Mouse (Mus musculus): ENCODE results near the gene Ank3. TPM values are rescaled to one million over a fixed set of nuclear protein-coding genes. Genes with fewer than 3 reads are reported as not detected.

The Ank3 gene
- polyA plus RNA-seq, 1 experiment from 2014 or later, result 7.1 TPM

GRCm38 (mm10) chr10:70022596-70022995 is 624.0 kb downstream of the Ank3 start:
- H3K36me3 ChIP-seq (replicated peaks; ENCODE audit: insufficient read depth, low read length), result no peaks in the 10 kb centered on the region
- no peaks in the 10 kb centered on the region for H3K4me1 ChIP-seq (ENCODE audit: insufficient read depth)
- no peak overlapping the region for H3K27ac ChIP-seq (ENCODE audit: low read depth)
- no peaks in the 10 kb centered on the region for H3K9me3 ChIP-seq (ENCODE audit: low read length)
- H3K9ac ChIP-seq (replicated peaks), result no peak overlapping the region
- DNase-seq (no peak), ATAC-seq (no peak)
- H3K4me2 ChIP-seq (ENCODE audit: low read depth, low read length), result no peak overlapping the region
- no peaks in the 10 kb centered on the region for H3K27me3 ChIP-seq (ENCODE audit: insufficient read depth, low read length)
- no peak overlapping the region for H3K4me3 ChIP-seq (ENCODE audit: low read depth, low read length)
- no peak for TF ChIP-seq EP300 (IDR thresholded peaks at IDR 0.05; ENCODE audit: low read depth)
- no peak for TF ChIP-seq CTCF (IDR thresholded peaks at IDR 0.05; ENCODE audit: low read depth)
- WGBS (ENCODE audit: insufficient replicate concordance), result 64% methylated on average over 5 of the region's 5 CpGs

- H3K4me1 ChIP-seq (ENCODE audit: insufficient read depth), result no peaks in the 10 kb centered on the region
- H3K4me3 ChIP-seq (ENCODE audit: low read depth, low read length), result no peak overlapping the region
- no peak for DNase-seq
- TF ChIP-seq EP300 (IDR thresholded peaks at IDR 0.05; ENCODE audit: low read depth) (no peak), CTCF (IDR thresholded peaks at IDR 0.05; ENCODE audit: low read depth) (no peak)
- H3K27ac ChIP-seq (ENCODE audit: low read depth), result no peak overlapping the region
- no peak overlapping the region for H3K9ac ChIP-seq (replicated peaks)
- H3K27me3 ChIP-seq (ENCODE audit: insufficient read depth, low read length), result no peaks in the 10 kb centered on the region
- no peak for ATAC-seq
- no peak overlapping the region for H3K4me2 ChIP-seq (ENCODE audit: low read depth, low read length)
- H3K36me3 ChIP-seq (replicated peaks; ENCODE audit: insufficient read depth, low read length), result no peaks in the 10 kb centered on the region
- H3K9me3 ChIP-seq (ENCODE audit: low read length), result no peaks in the 10 kb centered on the region
- WGBS (ENCODE audit: insufficient replicate concordance), result 76% methylated on average over 11 of the region's 11 CpGs
Observed at GRCm38 (mm10) chr10:70023861-70024260, 625.3 kb downstream of the Ank3 start.

- H3K4me3 ChIP-seq (ENCODE audit: low read depth, low read length), result no peak overlapping the region
- H3K27ac ChIP-seq (ENCODE audit: low read depth), result no peak overlapping the region
- H3K9me3 ChIP-seq (ENCODE audit: low read length), result no peaks in the 10 kb centered on the region
- no peak overlapping the region for H3K4me2 ChIP-seq (ENCODE audit: low read depth, low read length)
- no peaks in the 10 kb centered on the region for H3K27me3 ChIP-seq (ENCODE audit: insufficient read depth, low read length)
- DNase-seq (no peak), ATAC-seq (no peak)
- no peaks in the 10 kb centered on the region for H3K4me1 ChIP-seq (ENCODE audit: insufficient read depth)
- TF ChIP-seq CTCF (IDR thresholded peaks at IDR 0.05; ENCODE audit: low read depth) (no peak), EP300 (IDR thresholded peaks at IDR 0.05; ENCODE audit: low read depth) (no peak)
- WGBS (ENCODE audit: insufficient replicate concordance), result 82% methylated on average over 8 of the region's 8 CpGs
- no peaks in the 10 kb centered on the region for H3K36me3 ChIP-seq (replicated peaks; ENCODE audit: insufficient read depth, low read length)
- no peak overlapping the region for H3K9ac ChIP-seq (replicated peaks)
Observed at GRCm38 (mm10) chr10:70031942-70032341, 633.4 kb downstream of the Ank3 start.

- no peak overlapping the region for H3K4me2 ChIP-seq (ENCODE audit: low read depth, low read length)
- no peaks in the 10 kb centered on the region for H3K27me3 ChIP-seq (ENCODE audit: insufficient read depth, low read length)
- no peak for TF ChIP-seq EP300 (IDR thresholded peaks at IDR 0.05; ENCODE audit: low read depth)
- no peak for TF ChIP-seq CTCF (IDR thresholded peaks at IDR 0.05; ENCODE audit: low read depth)
- no peaks in the 10 kb centered on the region for H3K36me3 ChIP-seq (replicated peaks; ENCODE audit: insufficient read depth, low read length)
- WGBS (ENCODE audit: insufficient replicate concordance), result 66% methylated on average over 9 of the region's 9 CpGs
- no peak overlapping the region for H3K9ac ChIP-seq (replicated peaks)
- H3K27ac ChIP-seq (ENCODE audit: low read depth), result no peak overlapping the region
- H3K4me1 ChIP-seq (ENCODE audit: insufficient read depth), result no peaks in the 10 kb centered on the region
- no peaks in the 10 kb centered on the region for H3K9me3 ChIP-seq (ENCODE audit: low read length)
- no peak overlapping the region for H3K4me3 ChIP-seq (ENCODE audit: low read depth, low read length)
- no peak for ATAC-seq
- no peak for DNase-seq
Observed at GRCm38 (mm10) chr10:70032982-70033381, 634.4 kb downstream of the Ank3 start.

- DNase-seq, result no peak
- no peak for ATAC-seq
Observed at GRCm38 (mm10) chr10:70033856-70034255, 635.3 kb downstream of the Ank3 start.

DNA sequence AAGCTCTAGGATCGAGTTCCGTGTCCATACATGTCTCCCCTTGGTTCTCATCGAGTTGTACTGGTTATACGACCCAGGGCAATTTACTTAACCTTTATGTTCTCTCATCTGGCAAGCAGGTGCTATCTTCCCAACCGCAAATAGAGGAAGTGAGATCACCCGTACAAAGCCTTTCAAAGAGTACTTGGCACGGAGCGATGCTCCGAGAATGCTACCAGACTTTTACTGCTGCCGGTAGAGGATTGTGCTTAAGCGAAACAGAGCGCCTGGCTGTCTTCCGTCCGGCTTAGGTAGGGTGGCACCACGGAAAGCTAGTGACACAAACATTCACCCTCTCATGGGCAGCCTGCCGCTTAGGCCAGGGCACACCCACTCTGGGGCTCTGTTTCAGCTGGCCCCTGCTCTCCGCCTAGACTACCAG is 641.3 kb downstream of the Ank3 start:
- TF ChIP-seq EP300 (IDR thresholded peaks at IDR 0.05; ENCODE audit: low read depth), result no peak
- TF ChIP-seq CTCF (IDR thresholded peaks at IDR 0.05; ENCODE audit: low read depth), result no peak
- H3K27me3 ChIP-seq (ENCODE audit: insufficient read depth, low read length), result no peaks in the 10 kb centered on the region
- H3K4me1 ChIP-seq (ENCODE audit: insufficient read depth), result no peaks in the 10 kb centered on the region
- no peaks in the 10 kb centered on the region for H3K9me3 ChIP-seq (ENCODE audit: low read length)
- no peak overlapping the region for H3K9ac ChIP-seq (replicated peaks)
- H3K36me3 ChIP-seq (replicated peaks; ENCODE audit: insufficient read depth, low read length), result no peaks in the 10 kb centered on the region
- no peak overlapping the region for H3K4me3 ChIP-seq (ENCODE audit: low read depth, low read length)
- DNase-seq (no peak), ATAC-seq (no peak)
- H3K27ac ChIP-seq (ENCODE audit: low read depth), result no peak overlapping the region
- no peak overlapping the region for H3K4me2 ChIP-seq (ENCODE audit: low read depth, low read length)
- WGBS (ENCODE audit: insufficient replicate concordance), result 71% methylated on average over 17 of the region's 17 CpGs

More at GRCm38 (mm10) chr10:70033856-70034255, 635.3 kb downstream of the Ank3 start:
- WGBS (ENCODE audit: insufficient replicate concordance), result 71% methylated on average over 3 of the region's 3 CpGs
- Histone ChIP-seq H3K36me3 (replicated peaks; ENCODE audit: insufficient read depth, low read length) (no peaks in the 10 kb centered on the region), H3K9me3 (ENCODE audit: low read length) (no peaks in the 10 kb centered on the region), H3K4me2 (ENCODE audit: low read depth, low read length) (no peak overlapping the region), H3K4me3 (ENCODE audit: low read depth, low read length) (no peak overlapping the region), H3K27ac (ENCODE audit: low read depth) (no peak overlapping the region), H3K4me1 (ENCODE audit: insufficient read depth) (no peaks in the 10 kb centered on the region), H3K9ac (replicated peaks) (no peak overlapping the region), H3K27me3 (ENCODE audit: insufficient read depth, low read length) (no peaks in the 10 kb centered on the region)
- TF ChIP-seq EP300 (IDR thresholded peaks at IDR 0.05; ENCODE audit: low read depth) (no peak), CTCF (IDR thresholded peaks at IDR 0.05; ENCODE audit: low read depth) (no peak)

DNA sequence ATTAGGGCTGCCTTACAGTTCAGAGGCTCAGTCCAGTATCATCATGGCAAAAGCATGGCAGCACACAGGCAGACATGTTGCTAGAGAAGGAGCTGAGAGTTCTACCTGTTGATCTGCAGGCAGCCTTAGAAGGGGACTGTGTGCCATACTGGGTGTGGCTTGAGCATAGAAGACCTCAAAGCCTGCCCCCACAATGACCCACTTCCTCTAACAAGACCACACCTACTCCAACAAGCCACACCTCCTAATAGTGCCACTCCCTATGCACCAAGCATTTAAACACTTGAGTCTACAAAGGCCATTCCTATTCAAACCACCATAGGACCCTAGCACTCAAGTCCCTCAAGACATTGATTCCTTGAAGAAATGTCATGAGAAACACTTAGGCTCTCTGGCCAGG is 643.0 kb downstream of the Ank3 start:
- DNase-seq (no peak), ATAC-seq (no peak)
- H3K36me3 ChIP-seq (replicated peaks; ENCODE audit: insufficient read depth, low read length), result no peaks in the 10 kb centered on the region
- H3K4me2 ChIP-seq (ENCODE audit: low read depth, low read length), result no peak overlapping the region
- H3K4me1 ChIP-seq (ENCODE audit: insufficient read depth), result no peaks in the 10 kb centered on the region
- H3K9me3 ChIP-seq (ENCODE audit: low read length), result no peaks in the 10 kb centered on the region
- H3K27me3 ChIP-seq (ENCODE audit: insufficient read depth, low read length), result no peaks in the 10 kb centered on the region
- no peak overlapping the region for H3K27ac ChIP-seq (ENCODE audit: low read depth)
- H3K9ac ChIP-seq (replicated peaks), result no peak overlapping the region
- no peak for TF ChIP-seq EP300 (IDR thresholded peaks at IDR 0.05; ENCODE audit: low read depth)
- no peak for TF ChIP-seq CTCF (IDR thresholded peaks at IDR 0.05; ENCODE audit: low read depth)
- no peak overlapping the region for H3K4me3 ChIP-seq (ENCODE audit: low read depth, low read length)

Measured in liver, postnatal 0 days (tissue).